Mouse (Mus musculus): ENCODE measurements around the gene Amigo1.
"Not testable (repeated sequence)": the region's sequence is repeated elsewhere in the genome, so short reads cannot be mapped to it uniquely, and the experiment has no call there.

Amigo1 gene

GRCm38 (mm10) chr3:108210771-108211139, 24.6 kb downstream of the Amigo1 start, which contains the start of gene Atxn7l2:
TSS of gene Atxn7l2 (minus strand) at chr3:108210934.
- peak; percentile 63 to 78 for DNase-seq

GRCm38 (mm10) chr3:108211845-108212244, 25.7 kb downstream of the Amigo1 start:
- DNase-seq = no peak

- peak in 1 of 2 experiments; percentile 43 for DNase-seq
Measured at GRCm38 (mm10) chr3:108212406-108212805, 26.3 kb downstream of the Amigo1 start.

GRCm38 (mm10) chr3:108214734-108215133, 28.6 kb downstream of the Amigo1 start:
- peak; percentile 63 to 67 for DNase-seq

- DNase-seq = no peak
Measured at GRCm38 (mm10) chr3:108220661-108221060, 34.5 kb downstream of the Amigo1 start.

- peak; percentile 45 to 67 for DNase-seq
Measured at GRCm38 (mm10) chr3:108225711-108226557, 39.8 kb downstream of the Amigo1 start.

- peak; percentile 72 to 82 for DNase-seq
Measured at GRCm38 (mm10) chr3:108226558-108227350, 40.6 kb downstream of the Amigo1 start, which contains the start of gene Sypl2. TSS of gene Sypl2 (minus strand) at chr3:108226648.

GRCm38 (mm10) chr3:108227521-108227920, 41.4 kb downstream of the Amigo1 start:
- DNase-seq = no peak

GRCm38 (mm10) chr3:108231646-108232045, 45.5 kb downstream of the Amigo1 start:
- no peak for DNase-seq

GRCm38 (mm10) chr3:108237474-108238102, 51.5 kb downstream of the Amigo1 start:
- not testable (repeated sequence) for DNase-seq

- DNase-seq = no peak
Measured at GRCm38 (mm10) chr3:108241243-108241839, 55.2 kb downstream of the Amigo1 start.

Measured in kidney, postnatal 4 days (tissue).